Mouse (Mus musculus) midbrain, embryonic 10.5 days (tissue): Measurements from ENCODE around the gene Apobec1. TPM values are rescaled to one million over a fixed set of nuclear protein-coding genes. Genes with fewer than 3 reads are reported as not detected.
A peak's percentile ranks its signal among the peaks of the same experiment; 100 is the strongest.
"Not testable (repeated sequence)": the region's sequence is repeated elsewhere in the genome, so short reads cannot be mapped to it uniquely, and the experiment has no call there.

ENCODE experiments used
- DNase-seq: peaks from one replicate; pipeline ENCODE4 v3.0.0-alpha.2; 2017; ENCODE audit warnings: low spot score
- H3K27ac ChIP-seq: fragments of 300-500 bp; sonication (generic); replicated peaks from 2 replicates; pipeline ENCODE4 v1.5.1; 2016; ENCODE audit warnings: mild to moderate bottlenecking
- H3K27me3 ChIP-seq: fragments of 300-500 bp; sonication (generic); 2 replicates; pipeline ENCODE4 v1.6.1; 2016; ENCODE audit warnings: low read depth, mild to moderate bottlenecking; ENCODE audit not compliant: poor library complexity, severe bottlenecking
- H3K36me3 ChIP-seq: fragments of 300-500 bp; sonication (generic); 2 replicates; pipeline ENCODE4 v1.6.1; 2016; ENCODE audit warnings: mild to moderate bottlenecking, moderate library complexity
- H3K4me1 ChIP-seq: fragments of 300-500 bp; sonication (generic); 2 replicates; pipeline ENCODE4 v1.6.1; 2016
- H3K4me3 ChIP-seq: fragments of 300-500 bp; sonication (generic); 2 replicates; pipeline ENCODE4 v1.5.1; 2016; ENCODE audit warnings: mild to moderate bottlenecking, moderate library complexity
- H3K9me3 ChIP-seq: fragments of 300-500 bp; sonication (generic); replicated peaks from 2 replicates; pipeline ENCODE4 v1.6.1; 2016; ENCODE audit warnings: mild to moderate bottlenecking
- WGBS: fragments of 180-500 bp; shearing (Covaris S2); methylation state at CpG from one replicate; pipeline ENCODE4 v1.1.7; 2016; 5-methylcytosine and 5-hydroxymethylcytosine counted together
- polyA plus RNA-seq: library from polyadenylated mRNA; unstranded; fragments of >200 nt; fragmentation: Nextera tagmentation; extraction: Ambion mirVana; gene quantifications from 2 replicates; pipeline ENCODE4 v1.2.1, GENCODE M21; 2016

The Apobec1 gene
- polyA plus RNA-seq = 1.6 and 1.7 TPM in 2 replicates

- 11% methylated on average over 22 of the region's 22 CpGs for WGBS
- H3K4me3 ChIP-seq = peak within 1 kb of the TSS; percentile 55
- H3K4me1 ChIP-seq = peaks cover 8% of the 10 kb centered on the region
- H3K27ac ChIP-seq = peak within 1 kb of the TSS; percentile 74
- peak; percentile 56 for DNase-seq
- H3K36me3 ChIP-seq = no peaks in the 10 kb centered on the region
- no peaks in the 10 kb centered on the region for H3K27me3 ChIP-seq
- H3K9me3 ChIP-seq = no peaks in the 10 kb centered on the region
These were observed at the start of gene Apobec1 for GRCm38 (mm10) chr6:122602242-122602991. Apobec1 (minus strand) TSS chr6:122602444.

DNA sequence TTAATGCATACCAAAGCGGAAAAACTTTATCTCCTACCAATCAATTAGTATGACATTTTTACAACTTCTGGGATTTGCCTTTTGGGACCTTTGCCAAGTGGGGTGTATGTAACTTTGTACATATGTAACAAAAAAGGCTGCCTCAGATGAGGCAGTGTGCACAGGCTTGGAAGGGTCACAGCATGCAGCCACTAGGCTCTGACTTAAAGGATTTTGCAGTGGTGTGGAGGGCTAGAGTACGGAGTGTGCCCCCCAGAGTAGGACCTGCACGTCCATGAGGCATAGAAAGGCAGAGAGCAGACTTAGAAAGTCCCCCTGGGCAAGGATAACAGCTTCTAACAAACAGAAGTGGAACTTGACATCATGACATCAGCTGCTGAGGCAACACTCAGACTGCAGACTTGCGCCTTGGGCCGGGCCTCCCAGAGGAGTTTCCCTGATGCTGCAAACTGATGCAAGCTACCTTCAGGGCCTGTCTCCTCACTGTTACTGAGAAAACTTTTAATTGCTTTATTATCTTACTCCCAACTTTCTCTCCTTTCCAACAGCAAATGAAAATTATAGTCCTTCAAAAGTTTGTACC, 48.2 kb upstream of the Apobec1 start:
- Histone ChIP-seq H3K4me1 (peaks cover 10% of the 10 kb centered on the region), H3K36me3 (no peaks in the 10 kb centered on the region), H3K27me3 (no peaks in the 10 kb centered on the region), H3K9me3 (no peaks in the 10 kb centered on the region), H3K4me3 (no peak overlapping the region), H3K27ac (no peak overlapping the region)
- WGBS = 71% methylated on average over 5 of the region's 5 CpGs
- no peak for DNase-seq

- Histone ChIP-seq H3K4me1 (peaks cover 5% of the 10 kb centered on the region), H3K9me3 (no peaks in the 10 kb centered on the region), H3K36me3 (no peaks in the 10 kb centered on the region), H3K27ac (no peak overlapping the region), H3K4me3 (no peak overlapping the region), H3K27me3 (no peaks in the 10 kb centered on the region)
- DNase-seq = no peak
- WGBS = 77% methylated on average over 3 of the region's 3 CpGs
These were observed 47.7 kb upstream of the Apobec1 start for GRCm38 (mm10) chr6:122649903-122650302.

DNA sequence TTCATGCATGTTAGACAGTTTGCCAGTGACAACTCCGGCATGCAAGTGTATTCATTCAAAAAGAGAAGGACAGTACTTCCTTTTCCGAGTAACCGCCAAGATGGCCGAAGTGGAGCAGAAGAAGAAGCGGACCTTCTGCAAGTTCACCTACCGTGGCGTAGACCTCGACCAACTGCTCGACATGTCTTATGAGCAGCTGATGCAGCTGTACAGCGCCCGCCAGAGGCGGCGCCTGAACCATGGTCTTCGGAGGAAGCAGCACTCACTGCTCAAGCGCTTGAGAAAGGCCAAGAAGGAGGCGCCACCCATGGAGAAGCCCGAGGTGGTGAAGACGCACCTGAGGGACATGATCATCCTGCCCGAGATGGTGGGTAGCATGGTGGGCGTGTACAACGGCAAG, 42.0 kb upstream of the Apobec1 start:
- H3K4me3 ChIP-seq, H3K4me1 ChIP-seq, H3K27ac ChIP-seq, H3K27me3 ChIP-seq, H3K36me3 ChIP-seq, H3K9me3 ChIP-seq, DNase-seq: not testable (repeated sequence)
- WGBS = 91% methylated on average over 21 of the region's 21 CpGs

GRCm38 (mm10) chr6:122637566-122637965, 35.3 kb upstream of the Apobec1 start:
- not testable (repeated sequence) for DNase-seq, H3K27ac ChIP-seq, H3K27me3 ChIP-seq, H3K9me3 ChIP-seq, H3K36me3 ChIP-seq, H3K4me1 ChIP-seq, H3K4me3 ChIP-seq
- WGBS = 91% methylated on average over 4 of the region's 4 CpGs

DNA sequence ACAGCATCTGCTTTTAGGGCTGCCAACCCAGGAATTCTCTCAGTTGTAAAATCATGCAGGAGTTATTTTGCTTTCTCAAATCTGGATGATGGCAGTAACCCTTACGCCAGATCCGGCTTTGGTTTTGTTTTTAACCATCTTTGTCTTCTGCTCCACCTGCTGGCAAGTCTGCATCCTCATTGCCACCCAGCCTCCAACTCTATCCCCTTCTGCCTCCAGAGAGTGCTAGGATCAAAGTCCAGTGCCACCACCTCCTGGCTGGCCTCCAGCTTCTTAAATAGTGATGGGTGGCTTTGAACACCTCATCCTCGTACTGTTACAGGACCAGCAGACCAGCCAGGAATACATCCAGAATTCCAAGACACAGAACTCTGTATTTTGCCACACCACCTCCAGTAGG, 34.4 kb upstream of the Apobec1 start:
- Histone ChIP-seq H3K4me1 (no peaks in the 10 kb centered on the region), H3K36me3 (no peaks in the 10 kb centered on the region), H3K9me3 (no peaks in the 10 kb centered on the region), H3K27ac (no peak overlapping the region), H3K27me3 (no peaks in the 10 kb centered on the region), H3K4me3 (no peak overlapping the region)
- no peak for DNase-seq
- WGBS = 91% methylated on average over 3 of the region's 3 CpGs

DNA sequence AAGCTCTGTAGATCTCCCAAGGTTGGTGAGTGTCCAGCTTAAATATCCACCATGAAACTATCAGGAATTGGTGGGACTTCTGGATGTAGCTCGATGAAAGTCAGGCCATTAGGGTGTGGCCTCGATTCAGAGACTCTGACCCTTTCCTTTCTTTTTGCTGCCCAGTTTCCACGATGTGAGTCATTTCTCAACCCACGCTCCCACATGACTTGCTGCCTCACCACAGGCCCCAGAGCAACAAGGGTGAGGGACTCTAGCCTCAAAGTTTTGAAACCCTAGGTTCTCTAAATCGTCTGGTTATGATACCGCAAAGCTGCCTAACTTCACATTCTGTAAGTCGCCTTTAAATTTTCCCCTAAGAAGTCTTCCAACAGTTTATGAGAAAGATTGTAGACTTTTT, 33.1 kb upstream of the Apobec1 start:
- Histone ChIP-seq H3K9me3 (no peaks in the 10 kb centered on the region), H3K36me3 (no peaks in the 10 kb centered on the region), H3K27ac (no peak overlapping the region), H3K27me3 (no peaks in the 10 kb centered on the region), H3K4me3 (no peak overlapping the region), H3K4me1 (no peaks in the 10 kb centered on the region)
- no peak for DNase-seq
- 92% methylated on average over 7 of the region's 7 CpGs for WGBS

GRCm38 (mm10) chr6:122633411-122633810, 31.2 kb upstream of the Apobec1 start:
- DNase-seq = no peak
- H3K36me3 ChIP-seq = no peaks in the 10 kb centered on the region
- 60% methylated on average over 9 of the region's 9 CpGs for WGBS
- no peaks in the 10 kb centered on the region for H3K27me3 ChIP-seq
- no peak overlapping the region for H3K4me3 ChIP-seq
- no peaks in the 10 kb centered on the region for H3K9me3 ChIP-seq
- no peak overlapping the region for H3K27ac ChIP-seq
- H3K4me1 ChIP-seq = no peaks in the 10 kb centered on the region

DNA sequence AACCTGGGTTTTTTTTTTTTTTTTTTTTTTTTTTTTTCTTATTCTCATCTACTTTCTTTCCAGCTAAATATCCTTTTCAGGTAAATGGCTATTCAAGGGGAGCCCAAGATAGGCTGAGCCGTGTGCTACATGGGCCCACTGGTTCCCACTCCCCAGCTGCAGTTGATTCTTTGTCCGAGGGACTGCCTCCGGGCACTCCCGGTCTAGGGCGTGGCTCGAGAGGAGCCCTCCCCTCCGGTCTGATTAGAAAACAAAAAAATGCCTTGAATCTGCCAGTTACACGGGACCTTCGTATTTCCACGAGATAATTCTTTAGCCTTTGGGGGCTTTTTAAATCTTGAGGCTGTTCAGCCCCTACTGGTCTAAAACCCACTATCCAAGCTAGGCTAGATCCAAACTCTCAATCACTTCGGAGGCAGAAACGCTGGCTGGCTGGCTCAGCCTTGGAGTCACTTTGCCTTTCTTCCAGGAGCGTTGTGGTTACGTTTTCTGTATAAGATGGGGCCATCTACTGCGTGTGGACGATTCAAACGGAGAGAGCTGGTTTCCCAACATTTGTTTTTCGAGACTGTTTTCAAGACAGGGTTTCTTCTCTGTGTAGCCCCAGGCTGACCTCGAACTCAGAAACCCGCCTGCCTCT, 25.3 kb upstream of the Apobec1 start:
- WGBS = 43% methylated on average over 20 of the region's 20 CpGs
- Histone ChIP-seq H3K9me3 (no peaks in the 10 kb centered on the region), H3K36me3 (no peaks in the 10 kb centered on the region), H3K27ac (no peak overlapping the region), H3K27me3 (peaks cover 6% of the 10 kb centered on the region; the same call in 1 of the 2 replicates), H3K4me1 (no peaks in the 10 kb centered on the region), H3K4me3 (no peak overlapping the region; the same call in 1 of the 2 replicates)
- no peak for DNase-seq

DNA sequence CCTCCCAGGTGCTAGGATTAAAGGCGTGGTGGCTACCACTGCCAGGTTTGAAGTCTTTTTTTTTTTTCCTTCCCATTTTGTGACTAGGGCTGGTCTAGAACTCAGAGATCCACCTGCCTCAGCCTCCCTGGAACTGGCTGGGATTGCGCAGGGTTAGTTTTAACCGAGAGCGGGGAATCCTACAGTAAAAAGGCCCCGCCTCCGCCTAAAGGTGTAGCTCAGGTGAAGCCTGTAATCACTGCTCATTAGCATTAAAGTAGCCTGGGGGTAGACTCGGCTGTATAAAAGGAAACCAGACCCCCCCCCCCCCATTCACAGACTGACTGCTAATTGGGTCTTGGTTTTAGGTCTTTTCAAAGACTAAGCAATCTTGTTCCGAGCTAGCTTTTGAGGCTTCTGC, 23.9 kb upstream of the Apobec1 start, which contains the start of gene Dppa3:
Gene Dppa3 (plus strand): TSS at position 301 of the 400 bp plus-strand sequence.
- H3K27ac ChIP-seq = no peak within 1 kb of the TSS
- 93% methylated on average over 8 of the region's 8 CpGs for WGBS
- no peaks in the 10 kb centered on the region for H3K4me1 ChIP-seq
- H3K9me3 ChIP-seq = no peaks in the 10 kb centered on the region
- H3K27me3 ChIP-seq = peaks cover 6% of the 10 kb centered on the region; the same call in 1 of the 2 replicates
- no peak within 1 kb of the TSS for H3K4me3 ChIP-seq
- H3K36me3 ChIP-seq = no peaks in the 10 kb centered on the region
- DNase-seq = no peak

GRCm38 (mm10) chr6:122625156-122625555, 22.9 kb upstream of the Apobec1 start:
- H3K36me3 ChIP-seq = no peaks in the 10 kb centered on the region
- no peak overlapping the region for H3K27ac ChIP-seq
- no peaks in the 10 kb centered on the region for H3K4me1 ChIP-seq
- peaks cover 6% of the 10 kb centered on the region; the same call in 1 of the 2 replicates for H3K27me3 ChIP-seq
- 85% methylated on average over 4 of the region's 4 CpGs for WGBS
- H3K4me3 ChIP-seq = no peak overlapping the region
- DNase-seq = no peak
- no peaks in the 10 kb centered on the region for H3K9me3 ChIP-seq

DNA sequence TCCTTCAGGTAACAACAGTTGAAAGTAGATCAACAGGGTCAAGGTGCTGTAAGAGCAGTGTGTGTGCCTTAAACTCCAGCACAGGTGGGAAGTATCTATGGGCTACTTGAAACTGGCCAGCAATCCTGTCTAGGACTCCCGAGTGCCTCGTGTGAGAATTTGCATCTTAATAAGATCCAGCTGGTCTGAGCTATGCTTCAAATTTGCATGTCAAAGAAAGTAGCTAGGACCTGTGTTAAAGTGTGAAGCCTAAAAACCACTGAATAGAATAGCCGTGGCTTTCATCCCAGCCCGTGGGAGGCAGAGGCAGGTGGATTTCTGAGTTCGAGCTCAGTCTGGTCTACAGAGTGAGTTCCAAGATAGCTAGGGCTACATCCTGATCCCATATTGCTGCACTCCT, 22.2 kb upstream of the Apobec1 start:
- peaks cover 6% of the 10 kb centered on the region; the same call in 1 of the 2 replicates for H3K27me3 ChIP-seq
- no peak for DNase-seq
- H3K4me1 ChIP-seq = no peaks in the 10 kb centered on the region
- H3K36me3 ChIP-seq = no peaks in the 10 kb centered on the region
- H3K9me3 ChIP-seq = no peaks in the 10 kb centered on the region
- no peak overlapping the region for H3K4me3 ChIP-seq
- H3K27ac ChIP-seq = no peak overlapping the region
- 56% methylated on average over 5 of the region's 5 CpGs for WGBS

DNA sequence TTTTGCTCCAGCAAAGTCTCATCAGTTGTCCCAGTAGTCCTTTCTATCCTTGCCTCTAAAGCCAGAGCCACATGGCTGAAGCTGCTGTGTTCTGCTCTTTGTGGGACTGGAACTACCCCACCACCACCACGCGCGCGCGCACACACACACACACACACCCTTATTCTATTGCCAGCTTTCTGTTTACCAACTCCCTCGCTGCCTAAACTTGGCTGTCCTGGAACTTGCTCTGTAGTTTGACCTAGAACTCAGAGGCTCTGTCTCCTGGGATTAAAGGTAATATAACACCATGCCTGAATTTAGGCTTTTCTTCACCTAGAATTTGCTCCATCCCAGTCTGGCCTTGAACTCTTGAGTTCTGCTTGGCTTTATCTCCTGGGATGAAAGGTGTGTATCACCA, 18.8 kb upstream of the Apobec1 start:
- Histone ChIP-seq H3K4me3 (no peak overlapping the region), H3K27me3 (no peaks in the 10 kb centered on the region), H3K4me1 (no peaks in the 10 kb centered on the region), H3K36me3 (no peaks in the 10 kb centered on the region), H3K9me3 (0 out of 2 replicates have a peak, but pooled peaks cover 3% of the 10 kb centered on the region), H3K27ac (no peak overlapping the region)
- DNase-seq = no peak
- 92% methylated on average over 6 of the region's 6 CpGs for WGBS
